Mouse (Mus musculus) kidney, postnatal 36 days (tissue): ENCODE measurements at regions not wholly inside any gene's neighbourhood (a gene's known extent, or its start where the extent isn't known, plus 50 kb on each side); places are given as distances from the start of the nearest gene placed in this dataset.
"Not testable (repeated sequence)": the region's sequence is repeated elsewhere in the genome, so short reads cannot be mapped to it uniquely, and the experiment has no call there.

Source experiments
- DNase-seq, 2 experiments: peaks; one replicate each; pipeline ENCODE4 v3.0.0; 2021 to 2022; ENCODE audit warnings: mixed read lengths in 2 of 2

- DNase-seq: no peak
Observed at GRCm38 (mm10) chr5:102123285-102123684, 53.6 kb upstream of the Wdfy3 start.

- peak; percentile 24 to 79 for DNase-seq
Observed at GRCm38 (mm10) chr5:102126737-102127136, 57.0 kb upstream of the Wdfy3 start.

- DNase-seq: no peak
Observed at GRCm38 (mm10) chr5:102147991-102148390, 78.3 kb upstream of the Wdfy3 start.

- DNase-seq: peak; percentile 63 to 89
Observed at GRCm38 (mm10) chr5:102149481-102150129, 79.9 kb upstream of the Wdfy3 start.

GRCm38 (mm10) chr5:102159621-102160020, 89.9 kb upstream of the Wdfy3 start:
- no peak for DNase-seq

GRCm38 (mm10) chr5:102167981-102168380, 98.3 kb upstream of the Wdfy3 start:
- no peak for DNase-seq

GRCm38 (mm10) chr5:102171808-102172207, 102.1 kb upstream of the Wdfy3 start:
- DNase-seq: no peak

GRCm38 (mm10) chr5:102180250-102180649, 110.5 kb upstream of the Wdfy3 start:
- no peak for DNase-seq

GRCm38 (mm10) chr5:102188951-102189350, 119.2 kb upstream of the Wdfy3 start:
- not testable (repeated sequence) for DNase-seq

- DNase-seq: no peak
Observed at GRCm38 (mm10) chr5:102206456-102206855, 136.7 kb upstream of the Wdfy3 start.

GRCm38 (mm10) chr5:102206953-102207352, 137.2 kb upstream of the Wdfy3 start:
- peak; percentile 82 to 83 for DNase-seq

GRCm38 (mm10) chr5:102213145-102213544, 143.4 kb upstream of the Wdfy3 start:
- peak; percentile 12 to 64 for DNase-seq

GRCm38 (mm10) chr5:102227131-102227530, 157.4 kb upstream of the Wdfy3 start:
- no peak for DNase-seq

GRCm38 (mm10) chr5:102242614-102243013, 172.9 kb upstream of the Wdfy3 start:
- DNase-seq: no peak

GRCm38 (mm10) chr5:102244706-102245105, 175.0 kb upstream of the Wdfy3 start:
- no peak for DNase-seq

- no peak for DNase-seq
Observed at GRCm38 (mm10) chr5:102248747-102249146, 179.0 kb upstream of the Wdfy3 start.

GRCm38 (mm10) chr5:102251076-102251475, 181.4 kb upstream of the Wdfy3 start:
- DNase-seq: no peak

- no peak for DNase-seq
Observed at GRCm38 (mm10) chr5:102253786-102254185, 184.1 kb upstream of the Wdfy3 start.

- no peak for DNase-seq
Observed at GRCm38 (mm10) chr5:102257104-102257503, 187.4 kb upstream of the Wdfy3 start.

- no peak for DNase-seq
Observed at GRCm38 (mm10) chr5:102261621-102262020, 191.9 kb upstream of the Wdfy3 start.

GRCm38 (mm10) chr5:102266451-102266850, 196.7 kb upstream of the Wdfy3 start:
- DNase-seq: peak in 1 of 2 experiments; percentile 2

- DNase-seq: no peak
Observed at GRCm38 (mm10) chr5:102267150-102267549, 197.4 kb upstream of the Wdfy3 start.

- DNase-seq: no peak
Observed at GRCm38 (mm10) chr5:102269204-102269603, 199.5 kb upstream of the Wdfy3 start.

- no peak for DNase-seq
Observed at GRCm38 (mm10) chr5:102275621-102276020, 205.6 kb upstream of the Arhgap24 start.

GRCm38 (mm10) chr5:102287131-102287530, 194.1 kb upstream of the Arhgap24 start:
- no peak for DNase-seq
